Mouse (Mus musculus) kidney, postnatal 10 days (tissue): ENCODE results near the gene Car1.
"Not testable (repeated sequence)": the region's sequence is repeated elsewhere in the genome, so short reads cannot be mapped to it uniquely, and the experiment has no call there.

ENCODE experiments used
- DNase-seq: peaks from one replicate; pipeline ENCODE4 v3.0.0; 2021; ENCODE audit warnings: mixed read lengths

Car1 gene

DNA sequence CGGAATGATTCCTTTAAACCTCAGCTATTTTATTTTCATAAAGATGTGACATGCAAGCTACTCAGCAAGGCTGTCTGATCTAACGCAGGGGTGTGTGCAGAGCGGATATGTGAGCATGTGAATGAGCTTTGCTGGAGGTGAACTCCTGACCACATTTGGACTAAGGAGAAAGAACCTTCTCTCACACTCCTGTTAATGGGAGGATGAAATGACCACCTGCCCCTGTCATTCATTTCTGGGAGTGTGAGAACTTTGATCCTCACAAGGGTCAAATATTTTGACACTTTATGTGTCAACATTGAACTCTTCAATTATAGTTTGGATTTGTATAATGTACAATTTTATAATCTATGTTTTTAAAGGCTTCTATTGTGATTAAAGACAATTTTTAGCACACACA, 25.8 kb downstream of the Car1 start:
- not testable (repeated sequence) for DNase-seq

DNA sequence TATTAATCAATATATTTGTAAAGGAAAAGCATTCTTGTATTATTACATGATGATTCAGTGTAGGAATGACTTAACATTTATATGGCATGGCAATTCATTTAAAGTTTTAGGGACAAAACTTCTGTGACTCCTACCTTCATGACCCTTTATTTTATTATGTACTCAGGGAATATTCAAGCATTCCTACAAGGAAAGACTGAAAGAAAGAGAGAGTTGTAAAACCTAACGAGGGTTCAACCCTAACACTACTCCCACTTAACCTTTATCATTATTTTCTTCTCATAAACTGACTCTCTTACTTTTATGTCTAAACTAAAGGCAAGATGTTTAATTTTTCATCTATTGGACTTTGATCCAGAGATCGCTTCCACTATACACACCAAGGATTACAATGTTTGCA, 28.0 kb downstream of the Car1 start:
- no peak for DNase-seq

DNA sequence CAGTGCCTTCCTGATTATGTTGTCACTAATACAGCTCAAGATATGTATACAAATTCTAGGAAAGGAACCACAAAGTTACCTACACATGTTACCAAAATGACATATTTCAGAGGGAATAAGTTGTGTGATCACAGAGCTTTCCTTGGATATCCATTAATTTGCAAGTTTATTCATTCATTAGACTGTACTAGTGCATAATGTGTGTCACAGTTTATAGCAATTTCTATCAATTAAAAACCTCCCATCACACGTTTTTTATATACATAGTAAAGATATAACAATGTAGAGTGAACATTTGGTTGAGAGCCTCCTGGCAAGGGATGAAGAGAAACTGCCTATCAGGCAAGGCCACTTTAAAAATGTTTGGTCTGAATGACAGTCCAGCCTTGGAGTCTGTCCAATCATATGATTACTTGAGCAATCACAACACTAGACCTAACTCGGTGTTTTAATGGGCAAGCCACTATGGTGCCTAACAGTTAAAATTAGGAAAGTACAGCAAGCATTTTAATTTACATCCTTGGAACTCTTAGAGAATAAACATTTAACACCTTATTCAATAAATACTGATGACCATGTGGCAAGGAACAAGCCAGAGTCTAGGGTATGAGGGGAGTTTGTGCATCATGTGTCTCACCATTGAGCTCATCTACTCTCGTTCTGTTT, 31.5 kb downstream of the Car1 start:
- not testable (repeated sequence) for DNase-seq

DNA sequence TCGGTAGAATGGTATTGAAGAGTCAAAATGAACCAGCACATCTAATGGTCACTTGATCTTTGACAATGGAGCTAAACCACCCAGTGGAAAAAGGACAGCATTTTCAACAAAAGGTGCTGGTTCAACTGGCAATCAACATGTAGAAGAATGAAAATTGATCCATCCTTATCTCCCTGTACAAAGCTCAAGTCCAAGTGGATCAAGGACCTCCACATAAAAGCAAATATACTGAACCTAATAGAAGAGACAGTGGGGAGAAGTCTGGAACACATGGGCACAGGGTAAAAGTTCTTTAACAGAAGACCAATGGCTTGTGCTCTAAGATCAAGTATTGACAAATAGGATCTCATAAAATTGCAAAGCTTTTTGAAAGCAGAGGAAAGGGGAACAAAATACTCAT, 33.6 kb downstream of the Car1 start:
- not testable (repeated sequence) for DNase-seq

DNA sequence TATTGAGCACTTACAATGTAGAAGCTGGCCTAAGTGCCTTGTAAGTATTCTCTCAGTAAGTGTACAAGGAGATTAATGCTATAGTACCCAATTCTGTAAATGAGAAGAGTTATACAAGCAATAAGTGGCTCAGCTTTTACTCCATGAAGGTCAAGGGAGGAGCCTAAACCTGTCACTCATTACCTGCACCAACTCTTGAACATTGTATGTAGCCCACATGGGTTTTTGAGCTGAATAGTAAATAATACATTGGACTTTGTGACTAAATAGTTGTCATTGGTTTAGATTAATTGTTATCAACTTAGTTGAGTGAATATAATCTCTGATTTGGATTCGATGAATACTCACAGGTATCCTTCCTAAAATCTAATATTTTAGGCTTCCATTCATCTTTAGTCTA, 35.7 kb downstream of the Car1 start:
- DNase-seq, result not testable (repeated sequence)

DNA sequence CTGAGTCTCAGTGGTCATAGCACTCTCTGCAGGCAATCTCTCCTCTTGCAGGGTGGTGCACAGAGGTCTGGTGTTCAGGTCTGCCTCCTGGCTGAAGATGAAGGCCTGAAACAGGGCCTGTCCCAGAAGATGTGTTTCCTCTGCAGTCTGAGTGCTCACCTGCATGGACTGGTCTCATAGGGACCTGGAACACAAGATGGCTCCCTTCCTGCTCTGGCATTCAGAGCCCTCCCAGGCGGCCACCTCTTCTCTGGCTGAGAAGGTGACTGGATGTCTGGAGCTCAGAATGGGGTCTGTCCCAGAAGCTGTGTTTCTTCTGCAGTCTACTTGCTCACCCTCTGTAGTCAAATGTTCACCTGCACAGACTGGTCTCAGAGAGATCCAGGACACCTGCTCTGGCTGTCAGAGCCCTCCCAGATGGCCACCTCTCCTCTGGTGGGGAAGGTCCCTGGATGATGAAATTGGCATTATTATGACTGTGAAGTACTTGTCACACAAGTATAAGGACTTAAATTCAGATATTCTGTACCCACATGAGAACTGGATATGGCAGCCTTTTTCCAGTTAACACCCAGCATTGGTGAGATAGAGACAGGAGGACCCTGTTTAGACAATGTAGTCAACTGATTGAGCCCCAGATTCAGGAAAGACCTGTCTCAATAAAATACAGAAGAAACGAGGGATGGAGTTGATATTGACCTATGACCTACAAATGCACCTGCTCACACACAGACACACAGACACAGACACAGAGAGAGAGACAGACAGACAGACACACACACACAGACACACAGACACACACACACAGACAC, 43.2 kb downstream of the Car1 start:
- DNase-seq, result no peak

DNA sequence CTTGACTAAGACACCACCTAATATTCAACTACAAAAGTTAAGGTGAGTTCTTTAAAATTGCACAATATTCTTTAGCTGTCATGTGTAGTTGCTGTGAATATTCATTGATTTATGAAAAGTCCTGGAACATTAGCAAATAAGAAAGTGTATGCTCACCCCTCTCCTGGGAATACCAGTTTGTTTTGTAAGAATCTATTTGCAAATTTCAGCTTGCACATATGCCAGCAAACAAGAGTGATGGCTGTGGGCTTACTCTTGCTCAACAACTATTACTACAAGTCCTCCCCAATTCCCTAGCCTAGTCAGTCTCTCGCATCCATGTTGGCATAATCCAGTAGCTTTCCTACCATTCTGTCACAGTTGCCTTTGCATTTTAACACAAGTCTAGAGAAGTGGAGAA, 52.5 kb downstream of the Car1 start:
- no peak for DNase-seq

DNA sequence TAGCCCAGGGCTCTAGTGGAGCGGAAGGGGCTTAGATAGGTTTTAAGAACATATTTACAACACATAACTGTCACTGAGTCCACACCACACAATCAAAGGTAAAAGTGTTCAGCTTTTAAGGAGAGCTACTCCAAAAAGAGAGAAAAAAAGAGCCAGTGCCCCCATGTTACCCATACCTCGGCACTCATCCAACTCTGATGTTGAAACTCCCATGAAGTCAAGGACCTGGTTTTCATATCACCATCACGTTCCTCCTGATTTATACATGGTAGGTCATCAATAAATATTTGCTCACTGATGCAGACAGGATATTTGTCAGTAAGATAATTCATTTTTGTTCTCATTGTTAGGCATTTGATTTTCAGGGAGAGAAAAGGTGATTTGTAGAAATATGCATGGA, 62.1 kb downstream of the Car1 start:
- no peak for DNase-seq

DNA sequence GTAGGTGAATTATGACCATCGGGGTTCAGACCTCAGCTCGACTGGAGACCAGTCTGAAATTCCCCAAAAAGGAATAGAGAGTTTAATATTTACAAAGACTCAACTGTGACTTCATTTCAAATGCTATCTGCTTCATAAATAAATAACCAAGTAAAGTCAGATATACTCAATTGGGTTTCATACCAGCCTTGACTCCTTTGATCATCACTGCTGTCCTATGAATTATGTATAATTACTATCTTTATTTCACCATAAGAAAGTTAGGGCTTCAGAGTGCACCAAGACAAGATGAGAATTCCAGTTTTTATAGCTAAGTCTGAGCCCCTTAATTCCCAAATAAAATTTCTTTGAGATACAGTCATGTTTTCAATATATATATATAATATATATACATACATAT, 69.9 kb downstream of the Car1 start:
- DNase-seq, result no peak

DNA sequence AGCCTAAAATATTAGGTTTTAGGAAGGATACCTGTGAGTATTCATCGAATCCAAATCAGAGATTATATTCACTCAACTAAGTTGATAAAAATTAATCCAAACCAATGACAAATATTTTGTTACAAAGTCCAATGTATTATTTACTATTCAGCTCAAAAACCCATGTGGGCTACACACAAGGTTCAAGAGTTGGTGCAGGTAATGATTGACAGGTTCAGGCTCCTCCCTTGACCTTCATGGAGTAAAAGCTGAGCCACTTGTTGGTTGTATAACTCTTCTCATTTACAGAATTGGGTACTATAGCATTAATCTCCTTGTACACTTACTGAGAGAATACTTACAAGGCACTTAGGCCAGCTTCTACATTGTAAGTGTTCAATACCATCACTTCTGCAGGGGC, 80.7 kb downstream of the Car1 start:
- DNase-seq, result not testable (repeated sequence)

DNA sequence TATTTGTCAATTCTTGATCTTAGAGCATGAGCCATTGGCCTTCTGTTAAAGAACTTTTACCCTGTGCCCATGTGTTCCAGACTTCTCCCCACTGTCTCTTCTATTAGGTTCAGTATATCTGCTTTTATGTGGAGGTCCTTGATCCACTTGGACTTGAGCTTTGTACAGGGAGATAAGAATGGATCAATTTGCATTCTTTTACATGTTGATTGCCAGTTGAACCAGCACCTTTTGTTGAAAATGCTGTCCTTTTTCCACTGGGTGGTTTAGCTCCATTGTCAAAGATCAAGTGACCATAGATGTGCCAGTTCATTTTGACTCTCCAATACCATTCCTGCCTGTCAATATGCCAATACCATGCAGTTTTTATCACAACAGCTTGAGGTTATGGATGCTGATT, 82.7 kb downstream of the Car1 start:
- not testable (repeated sequence) for DNase-seq
